Mouse (Mus musculus) adrenal gland, postnatal 4 days (tissue): ENCODE data around the gene Gsk3a. TPM values are rescaled to one million over a fixed set of nuclear protein-coding genes. Genes with fewer than 3 reads are reported as not detected.

Source experiments
- DNase-seq, 2 experiments: peaks; one replicate each; pipeline ENCODE4 v3.0.0; 2021 to 2022; ENCODE audit warnings: low spot score in 2 of 2, mixed read lengths in 2 of 2
- microRNA-seq: library from miRNA; unstranded; fragments of <30 nt; microRNA quantifications from one replicate; pipeline ENCODE4 v1.2.0, GENCODE M21; 2021
- total RNA-seq, 2 experiments: library from RNA; stranded (reverse); gene quantifications; 2 replicates each; pipeline ENCODE4 v1.2.3; 2021

Gene Gsk3a
- total RNA-seq, 2 experiments from 2014 or later: 84.8 to 89.3 TPM

GRCm38 (mm10) chr7:25195148-25195547, 42.5 kb downstream of the Gsk3a start:
- no peak for DNase-seq

- no peak for DNase-seq
Measured at GRCm38 (mm10) chr7:25192110-25192509, 45.5 kb downstream of the Gsk3a start.

GRCm38 (mm10) chr7:25190806-25191205, 46.8 kb downstream of the Gsk3a start:
- no peak for DNase-seq

- peak; percentile 67 to 73 for DNase-seq
Measured at GRCm38 (mm10) chr7:25187662-25188650, 49.7 kb downstream of the Gsk3a start.

- no peak for DNase-seq
Measured at GRCm38 (mm10) chr7:25184091-25184490, 53.6 kb downstream of the Gsk3a start.

- no peak for DNase-seq
Measured at GRCm38 (mm10) chr7:25181814-25182213, 55.8 kb downstream of the Gsk3a start.

GRCm38 (mm10) chr7:25181331-25181790, 56.3 kb downstream of the Gsk3a start:
- DNase-seq: no peak

- DNase-seq: no peak
Measured at GRCm38 (mm10) chr7:25180512-25180911, 57.1 kb downstream of the Gsk3a start.

- peak; percentile 18 to 27 for DNase-seq
Measured at GRCm38 (mm10) chr7:25179606-25180161, 58.0 kb downstream of the Gsk3a start, which contains the start of gene Pou2f2. Pou2f2 (minus strand) TSS chr7:25179726.

GRCm38 (mm10) chr7:25178787-25179605, 58.7 kb downstream of the Gsk3a start:
- DNase-seq: no peak

- no peak for DNase-seq
Measured at GRCm38 (mm10) chr7:25178317-25178716, 59.3 kb downstream of the Gsk3a start.

Small RNA genes within 50 kb of the gene (microRNA-seq; reads per million reads assigned to microRNA genes)
- gene Mir7048: not detected

Other genes with a start within 250 kb of the Gsk3a start
- gene Atp1a3, start 231.9 kb downstream of the Gsk3a start, total RNA-seq: 10 to 100 TPM; 66.4 to 69.0 TPM
- gene Grik5, start 165.5 kb downstream of the Gsk3a start, total RNA-seq: 10 to 100 TPM; 38.1 to 45.1 TPM
- gene Zfp574, start 165.3 kb downstream of the Gsk3a start, total RNA-seq: 10 to 100 TPM; 22.3 to 24.4 TPM
- 1 to 10 TPM; 3.7 to 4.1 TPM for gene Pou2f2, start 58.1 kb downstream of the Gsk3a start, total RNA-seq
- gene Dedd2, start 17.2 kb downstream of the Gsk3a start, total RNA-seq: 10 to 100 TPM; 15.6 to 16.4 TPM
- gene Zfp526, start 16.4 kb downstream of the Gsk3a start, total RNA-seq: 10 to 100 TPM; 15.9 to 16.3 TPM
- 10 to 100 TPM; 47.5 to 50.4 TPM for gene Erf, start 12.9 kb upstream of the Gsk3a start, total RNA-seq
- gene Cic, start 29.9 kb upstream of the Gsk3a start, total RNA-seq: 100 to 1,000 TPM; 162 to 174 TPM
- gene Pafah1b3, start 60.1 kb upstream of the Gsk3a start, total RNA-seq: 10 to 100 TPM; 62.9 to 70.0 TPM
- not detected for gene Prr19, start 63.6 kb upstream of the Gsk3a start, total RNA-seq
- gene Tmem145, start 68.3 kb upstream of the Gsk3a start, total RNA-seq: 1 to 10 TPM; 4.0 to 5.4 TPM
- 10 to 100 TPM; 51.4 to 55.6 TPM for gene Megf8, start 79.3 kb upstream of the Gsk3a start, total RNA-seq
- not detected for gene Cnfn, start 131.9 kb upstream of the Gsk3a start, total RNA-seq
- 100 to 1,000 TPM; 139 to 178 TPM for gene Lipe, start 160.9 kb upstream of the Gsk3a start, total RNA-seq
- not detected for gene Cxcl17, start 175.0 kb upstream of the Gsk3a start, total RNA-seq
- 10 to 100 TPM; 14.9 to 21.4 TPM for gene Ceacam1, start 239.8 kb upstream of the Gsk3a start, total RNA-seq